Mouse (Mus musculus) stomach, embryonic 14.5 days (tissue): ENCODE data around the gene Atp8a2. TPM values are rescaled to one million over a fixed set of nuclear protein-coding genes. Genes with fewer than 3 reads are reported as not detected.

Experiments
- ATAC-seq: fragments of 200-750 bp; cut with Nextera tagmentation; 2 replicates; pipeline ENCODE4 v1.8.0; 2017; ENCODE audit warnings: low read depth, moderate TSS enrichment; ENCODE audit not compliant: insufficient number of reproducible peaks, insufficient read depth, low FRiP score
- H3K27ac ChIP-seq: fragments of 300-500 bp; sonication (generic); 2 replicates; pipeline ENCODE4 v1.5.1; 2014; ENCODE audit warnings: mild to moderate bottlenecking, low read length, moderate library complexity, mixed read lengths
- H3K27me3 ChIP-seq: fragments of 300-500 bp; sonication (generic); 2 replicates; pipeline ENCODE4 v1.6.1; 2014; ENCODE audit warnings: low read length, control low read depth, mixed read lengths; ENCODE audit not compliant: control insufficient read depth, insufficient read depth
- H3K36me3 ChIP-seq: fragments of 300-500 bp; sonication (generic); 2 replicates; pipeline ENCODE4 v1.6.1; 2014; ENCODE audit warnings: mild to moderate bottlenecking, control low read depth, low read length, moderate library complexity, mixed read lengths; ENCODE audit not compliant: control insufficient read depth, insufficient read depth
- H3K4me1 ChIP-seq: fragments of 300-500 bp; sonication (generic); 2 replicates; pipeline ENCODE4 v1.6.1; 2014; ENCODE audit warnings: low read length, control low read depth, mixed read lengths; ENCODE audit not compliant: control insufficient read depth, insufficient read depth
- H3K4me2 ChIP-seq: fragments of 300-500 bp; sonication (generic); replicated peaks from 2 replicates; pipeline ENCODE4 v1.6.1; 2014; ENCODE audit warnings: low read depth, low read length, control low read depth
- H3K4me3 ChIP-seq: fragments of 300-500 bp; sonication (generic); 2 replicates; pipeline ENCODE4 v1.5.1; 2014; ENCODE audit warnings: low read depth, low read length, control low read depth
- H3K9ac ChIP-seq: fragments of 300-500 bp; sonication (generic); replicated peaks from 2 replicates; pipeline ENCODE4 v1.6.1; 2014; ENCODE audit warnings: low read depth, mild to moderate bottlenecking, control low read depth, low read length, moderate library complexity, mixed read lengths
- H3K9me3 ChIP-seq: fragments of 300-500 bp; sonication (generic); 2 replicates; pipeline ENCODE4 v1.6.1; 2016; ENCODE audit warnings: low read depth, low read length, control low read depth; ENCODE audit not compliant: control insufficient read depth
- WGBS: fragments of 180-500 bp; shearing (Covaris S2); extraction: QIAGEN DNeasy Blood & Tissue Kit; methylation state at CpG from one replicate; pipeline ENCODE4 v1.1.7; 2014; 5-methylcytosine and 5-hydroxymethylcytosine counted together
- polyA plus RNA-seq: library from polyadenylated mRNA; unstranded; fragments of >200 nt; fragmentation: Nextera tagmentation; extraction: Ambion mirVana; gene quantifications from 2 replicates; pipeline ENCODE4 v1.2.1, GENCODE M21; 2014

Gene Atp8a2
- polyA plus RNA-seq, 1 experiment from 2014 or later = 5.9 TPM

DNA sequence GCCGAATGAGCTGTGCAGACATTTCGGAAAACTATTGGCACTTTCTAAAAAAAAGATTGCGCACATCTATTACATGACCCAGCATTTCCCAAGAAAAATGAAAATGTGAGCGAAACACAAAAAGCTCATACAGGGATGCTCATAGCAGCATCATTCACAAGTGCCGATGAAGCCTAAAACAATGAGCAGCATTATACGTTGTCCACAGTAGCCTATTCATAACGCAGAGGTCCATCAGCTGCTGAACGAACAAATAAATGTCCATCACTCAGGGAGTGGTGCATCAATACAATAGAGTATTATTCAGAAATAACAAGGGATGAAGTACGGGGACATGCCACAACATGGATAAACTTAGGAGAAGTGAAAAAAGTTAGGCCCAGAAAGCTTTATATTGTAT, 416.6 kb downstream of the Atp8a2 start:
- ATAC-seq = no peak
- H3K4me2 ChIP-seq = no peak overlapping the region
- H3K4me1 ChIP-seq = no peaks in the 10 kb centered on the region
- H3K9me3 ChIP-seq = no peaks in the 10 kb centered on the region
- no peaks in the 10 kb centered on the region for H3K27me3 ChIP-seq
- H3K27ac ChIP-seq = no peak overlapping the region
- H3K4me3 ChIP-seq = no peak overlapping the region
- no peak overlapping the region for H3K9ac ChIP-seq
- H3K36me3 ChIP-seq = no peaks in the 10 kb centered on the region
- WGBS = 85% methylated on average over 9 of the region's 9 CpGs

- H3K9me3 ChIP-seq = no peaks in the 10 kb centered on the region
- no peak overlapping the region for H3K4me2 ChIP-seq
- H3K4me3 ChIP-seq = no peak overlapping the region
- H3K36me3 ChIP-seq = no peaks in the 10 kb centered on the region
- H3K9ac ChIP-seq = no peak overlapping the region
- no peaks in the 10 kb centered on the region for H3K27me3 ChIP-seq
- H3K4me1 ChIP-seq = 0 out of 2 replicates have a peak, but pooled peaks cover 5% of the 10 kb centered on the region
- no peak overlapping the region for H3K27ac ChIP-seq
- ATAC-seq = no peak
- 57% methylated on average over 3 of the region's 3 CpGs for WGBS
Observed at GRCm38 (mm10) chr14:59762227-59762626, 434.8 kb downstream of the Atp8a2 start.

DNA sequence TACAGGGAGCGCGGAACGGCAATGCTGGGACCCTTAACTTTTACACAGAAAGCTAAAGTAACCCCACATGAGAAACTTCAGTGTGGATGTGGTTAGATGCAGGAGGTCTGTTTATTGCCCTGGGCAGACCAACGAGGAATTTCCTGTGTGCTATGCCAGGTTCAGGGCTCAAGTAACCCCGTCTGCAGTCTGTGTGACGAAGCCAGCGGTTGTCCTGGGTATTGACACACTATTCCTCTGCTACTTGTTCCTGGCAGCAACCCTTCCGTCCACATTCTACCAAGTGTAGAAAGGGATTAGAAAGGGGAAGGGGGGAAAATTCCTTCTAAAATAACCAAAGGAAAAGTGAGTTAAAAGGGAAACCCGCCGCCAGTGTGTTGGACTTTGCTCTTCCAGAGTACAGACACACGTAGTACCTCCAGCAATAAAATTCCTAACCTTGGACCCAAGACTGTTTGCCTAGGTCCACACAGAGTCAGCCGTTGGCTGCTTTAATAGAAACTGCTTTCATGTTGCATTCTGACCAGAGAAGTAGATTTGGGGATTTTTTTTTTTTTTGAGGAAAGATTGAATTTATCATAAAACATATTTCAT, 437.0 kb downstream of the Atp8a2 start:
- no peak for ATAC-seq
- Histone ChIP-seq H3K4me1 (0 out of 2 replicates have a peak, but pooled peaks cover 5% of the 10 kb centered on the region), H3K36me3 (no peaks in the 10 kb centered on the region), H3K27me3 (no peaks in the 10 kb centered on the region), H3K9ac (no peak overlapping the region), H3K4me3 (no peak overlapping the region), H3K4me2 (no peak overlapping the region), H3K27ac (no peak overlapping the region), H3K9me3 (no peaks in the 10 kb centered on the region)
- 67% methylated on average over 12 of the region's 12 CpGs for WGBS

DNA sequence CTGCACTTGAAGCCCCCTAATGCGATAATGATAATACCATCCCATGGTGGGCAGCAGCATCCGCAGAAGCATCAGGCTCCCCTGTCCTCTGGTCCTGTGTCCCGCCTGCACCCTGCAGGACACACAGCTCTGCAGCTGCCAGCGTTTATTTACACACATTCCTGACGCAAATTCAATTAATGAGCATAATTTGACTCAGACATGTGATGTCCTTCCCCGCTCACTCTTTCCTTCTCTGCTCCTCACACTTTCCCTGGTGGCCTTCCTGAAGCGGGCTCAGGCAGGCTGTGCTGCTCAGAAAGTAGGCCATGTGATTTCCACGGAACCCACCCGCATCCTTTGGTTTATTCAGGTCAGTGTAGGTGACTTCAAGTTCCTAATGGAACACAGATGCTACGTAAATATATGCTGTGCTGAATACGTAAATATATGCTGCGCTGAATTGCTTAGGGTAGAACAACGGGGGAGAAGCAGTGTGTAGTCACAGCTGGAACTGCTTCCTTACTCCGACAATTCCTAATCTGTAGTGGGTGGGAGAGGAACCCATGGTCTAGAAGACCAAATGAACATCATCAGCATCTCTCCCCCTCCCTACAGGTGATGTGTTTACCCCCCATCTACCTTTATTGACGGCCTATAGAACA, 437.7 kb downstream of the Atp8a2 start:
- Histone ChIP-seq H3K9ac (no peak overlapping the region), H3K4me3 (no peak overlapping the region), H3K4me2 (no peak overlapping the region), H3K9me3 (no peaks in the 10 kb centered on the region), H3K4me1 (0 out of 2 replicates have a peak, but pooled peaks cover 5% of the 10 kb centered on the region), H3K36me3 (no peaks in the 10 kb centered on the region), H3K27me3 (no peaks in the 10 kb centered on the region), H3K27ac (no peak overlapping the region)
- 60% methylated on average over 15 of the region's 15 CpGs for WGBS
- ATAC-seq = no peak

GRCm38 (mm10) chr14:59752401-59752800, 444.6 kb downstream of the Atp8a2 start:
- 72% methylated on average over 3 of the region's 3 CpGs for WGBS
- ATAC-seq = no peak
- no peak overlapping the region for H3K27ac ChIP-seq

DNA sequence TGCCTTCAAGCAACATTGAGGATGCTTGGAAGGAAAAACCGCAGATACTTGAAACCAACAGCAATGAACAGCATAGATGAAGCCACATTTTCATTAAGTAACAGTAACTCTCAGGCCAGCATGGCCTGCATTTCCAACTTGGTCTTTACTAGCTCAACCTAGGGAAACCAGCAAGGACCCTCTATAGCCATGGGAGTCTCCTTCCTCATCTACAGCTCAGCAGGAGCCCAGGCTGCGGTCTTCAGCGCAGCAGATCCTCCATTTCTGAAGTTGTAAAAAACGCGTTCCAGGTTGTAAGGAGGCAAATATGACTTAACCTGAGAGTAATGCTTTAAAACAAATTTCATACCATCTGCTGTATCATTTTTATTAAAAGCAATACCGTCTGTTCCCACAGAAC, 447.0 kb downstream of the Atp8a2 start:
- no peak overlapping the region for H3K27ac ChIP-seq
- H3K27me3 ChIP-seq = no peaks in the 10 kb centered on the region
- H3K9ac ChIP-seq = no peak overlapping the region
- no peaks in the 10 kb centered on the region for H3K36me3 ChIP-seq
- H3K4me2 ChIP-seq = no peak overlapping the region
- H3K4me1 ChIP-seq = no peaks in the 10 kb centered on the region
- H3K9me3 ChIP-seq = no peaks in the 10 kb centered on the region
- no peak for ATAC-seq
- no peak overlapping the region for H3K4me3 ChIP-seq
- 84% methylated on average over 6 of the region's 6 CpGs for WGBS

More at GRCm38 (mm10) chr14:59752401-59752800, 444.6 kb downstream of the Atp8a2 start:
- no peaks in the 10 kb centered on the region for H3K9me3 ChIP-seq
- no peaks in the 10 kb centered on the region for H3K27me3 ChIP-seq
- H3K4me1 ChIP-seq = no peaks in the 10 kb centered on the region
- no peaks in the 10 kb centered on the region for H3K36me3 ChIP-seq
- H3K4me2 ChIP-seq = no peak overlapping the region
- no peak overlapping the region for H3K9ac ChIP-seq
- H3K4me3 ChIP-seq = no peak overlapping the region

- WGBS = 59% methylated on average over 4 of the region's 4 CpGs
- no peak overlapping the region for H3K27ac ChIP-seq
- ATAC-seq = no peak
- no peaks in the 10 kb centered on the region for H3K36me3 ChIP-seq
- no peaks in the 10 kb centered on the region for H3K27me3 ChIP-seq
- H3K4me1 ChIP-seq = no peaks in the 10 kb centered on the region
- no peak overlapping the region for H3K4me2 ChIP-seq
- H3K9me3 ChIP-seq = no peaks in the 10 kb centered on the region
- no peak overlapping the region for H3K4me3 ChIP-seq
- H3K9ac ChIP-seq = no peak overlapping the region
Observed at GRCm38 (mm10) chr14:59745676-59746075, 451.3 kb downstream of the Atp8a2 start.

DNA sequence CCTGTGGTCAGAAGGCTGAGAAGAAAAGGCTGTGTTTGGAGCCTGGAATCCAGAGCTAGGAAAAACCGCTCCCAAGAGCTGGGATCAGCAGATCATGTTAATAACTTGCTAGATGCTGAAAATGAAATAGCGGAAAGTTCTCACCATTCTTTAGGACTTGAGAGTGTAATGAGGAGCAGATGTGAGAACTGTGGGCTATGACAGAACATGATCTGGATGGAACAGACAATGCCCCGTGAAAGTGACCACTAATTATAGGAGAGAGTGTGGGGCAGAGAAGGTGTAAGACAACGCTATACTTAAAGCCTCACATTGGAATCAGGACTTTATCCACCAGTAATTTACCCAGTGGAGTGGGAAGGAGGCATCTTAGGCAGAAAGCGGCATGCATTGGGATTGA, 455.2 kb downstream of the Atp8a2 start:
- H3K4me1 ChIP-seq = no peaks in the 10 kb centered on the region
- no peak overlapping the region for H3K27ac ChIP-seq
- no peak overlapping the region for H3K9ac ChIP-seq
- H3K36me3 ChIP-seq = no peaks in the 10 kb centered on the region
- H3K4me2 ChIP-seq = no peak overlapping the region
- WGBS = 90% methylated on average over 5 of the region's 5 CpGs
- H3K9me3 ChIP-seq = no peaks in the 10 kb centered on the region
- no peak for ATAC-seq
- no peak overlapping the region for H3K4me3 ChIP-seq
- no peaks in the 10 kb centered on the region for H3K27me3 ChIP-seq

- H3K4me2 ChIP-seq = no peak overlapping the region
- H3K9ac ChIP-seq = no peak overlapping the region
- WGBS = 57% methylated on average over 6 of the region's 6 CpGs
- no peaks in the 10 kb centered on the region for H3K4me1 ChIP-seq
- no peak overlapping the region for H3K27ac ChIP-seq
- H3K36me3 ChIP-seq = no peaks in the 10 kb centered on the region
- H3K4me3 ChIP-seq = no peak overlapping the region
- no peaks in the 10 kb centered on the region for H3K9me3 ChIP-seq
- no peaks in the 10 kb centered on the region for H3K27me3 ChIP-seq
- ATAC-seq = no peak
Observed at GRCm38 (mm10) chr14:59739446-59739845, 457.5 kb downstream of the Atp8a2 start.
